Mouse (Mus musculus): ENCODE results near the gene Gm5538. TPM values are rescaled to one million over a fixed set of nuclear protein-coding genes. Genes with fewer than 3 reads are reported as not detected.

Gene Gm5538
- polyA plus RNA-seq (2012; rRNA removed) (not detected in 2 replicates), polyA plus RNA-seq (2014; fragmentation: Nextera tagmentation; extraction: Ambion mirVana) (not detected in 2 replicates)

- no peak within 1 kb of the TSS for H3K9ac ChIP-seq (ENCODE audit: low read depth, low read length, severe bottlenecking)
- H3K9me3 ChIP-seq (ENCODE audit: control insufficient read depth, low read length) = no peaks in the 10 kb centered on the region
- 83% methylated on average over 2 of the region's 2 CpGs for WGBS
- H3K4me1 ChIP-seq (ENCODE audit: control insufficient read depth, insufficient read depth, low read length) = no peaks in the 10 kb centered on the region
- no peak for TF ChIP-seq POLR2A (IDR thresholded peaks at IDR 0.05; ENCODE audit: borderline replicate concordance, extremely low read depth, insufficient read depth, insufficient read length)
- ATAC-seq (ENCODE audit: low FRiP score, low read depth) (no peak), DNase-seq (ENCODE audit: low spot score) (no peak)
- H3K36me3 ChIP-seq (ENCODE audit: control insufficient read depth, insufficient read depth, low read length) = no peaks in the 10 kb centered on the region
- H3K27ac ChIP-seq (replicated peaks; ENCODE audit: low read depth, low read length) = no peak within 1 kb of the TSS
- no peaks in the 10 kb centered on the region for H3K27me3 ChIP-seq (ENCODE audit: control insufficient read depth, insufficient read depth, low read length)
- H3K4me2 ChIP-seq (replicated peaks; ENCODE audit: low read depth, low read length, severe bottlenecking) = no peak within 1 kb of the TSS
- no peak within 1 kb of the TSS for H3K4me3 ChIP-seq (replicated peaks; ENCODE audit: low read length)
Measured at GRCm38 (mm10) chr3:59729490-59729889, at the start of gene Gm5538. Gene Gm5538, plus strand, starts transcription at chr3:59729790.

GRCm38 (mm10) chr3:59697391-59697790 is 32.2 kb upstream of the Gm5538 start:
- no peaks in the 10 kb centered on the region for H3K9me3 ChIP-seq (ENCODE audit: control insufficient read depth, low read length)
- no peak overlapping the region for H3K4me2 ChIP-seq (replicated peaks; ENCODE audit: low read depth, low read length, severe bottlenecking)
- TF ChIP-seq POLR2A (IDR thresholded peaks at IDR 0.05; ENCODE audit: borderline replicate concordance, extremely low read depth, insufficient read depth, insufficient read length) = no peak
- 86% methylated on average over 3 of the region's 3 CpGs for WGBS
- no peak overlapping the region for H3K27ac ChIP-seq (replicated peaks; ENCODE audit: low read depth, low read length)
- H3K36me3 ChIP-seq (ENCODE audit: control insufficient read depth, insufficient read depth, low read length) = no peaks in the 10 kb centered on the region
- H3K4me1 ChIP-seq (ENCODE audit: control insufficient read depth, insufficient read depth, low read length) = no peaks in the 10 kb centered on the region
- no peak for DNase-seq (ENCODE audit: low spot score)
- H3K27me3 ChIP-seq (ENCODE audit: control insufficient read depth, insufficient read depth, low read length) = no peaks in the 10 kb centered on the region
- no peak overlapping the region for H3K9ac ChIP-seq (ENCODE audit: low read depth, low read length, severe bottlenecking)
- ATAC-seq (ENCODE audit: low FRiP score, low read depth) = no peak
- no peak overlapping the region for H3K4me3 ChIP-seq (replicated peaks; ENCODE audit: low read length)

GRCm38 (mm10) chr3:59702614-59703110 is 26.9 kb upstream of the Gm5538 start:
- DNase-seq (ENCODE audit: low spot score) = no peak
- H3K4me1 ChIP-seq (ENCODE audit: control insufficient read depth, insufficient read depth, low read length) = no peaks in the 10 kb centered on the region
- H3K36me3 ChIP-seq (ENCODE audit: control insufficient read depth, insufficient read depth, low read length) = no peaks in the 10 kb centered on the region
- H3K9ac ChIP-seq (ENCODE audit: low read depth, low read length, severe bottlenecking) = no peak overlapping the region
- TF ChIP-seq POLR2A (IDR thresholded peaks at IDR 0.05; ENCODE audit: borderline replicate concordance, extremely low read depth, insufficient read depth, insufficient read length) = no peak
- no peaks in the 10 kb centered on the region for H3K9me3 ChIP-seq (ENCODE audit: control insufficient read depth, low read length)
- H3K4me3 ChIP-seq (replicated peaks; ENCODE audit: low read length) = no peak overlapping the region
- no peaks in the 10 kb centered on the region for H3K27me3 ChIP-seq (ENCODE audit: control insufficient read depth, insufficient read depth, low read length)
- no peak overlapping the region for H3K27ac ChIP-seq (replicated peaks; ENCODE audit: low read depth, low read length)
- WGBS = 100% methylated on average over 1 of the region's 1 CpGs
- H3K4me2 ChIP-seq (replicated peaks; ENCODE audit: low read depth, low read length, severe bottlenecking) = no peak overlapping the region
- ATAC-seq (ENCODE audit: low FRiP score, low read depth) = no peak

GRCm38 (mm10) chr3:59739866-59740265 is 10.3 kb downstream of the Gm5538 start:
- ATAC-seq (ENCODE audit: low FRiP score, low read depth) = no peak
- WGBS = 88% methylated on average over 1 of the region's 1 CpGs
- no peak for DNase-seq (ENCODE audit: low spot score)

GRCm38 (mm10) chr3:59744181-59744580 is 14.6 kb downstream of the Gm5538 start:
- H3K9ac ChIP-seq (ENCODE audit: low read depth, low read length, severe bottlenecking) = no peak overlapping the region
- WGBS = 14% methylated on average over 2 of the region's 2 CpGs
- no peaks in the 10 kb centered on the region for H3K4me1 ChIP-seq (ENCODE audit: control insufficient read depth, insufficient read depth, low read length)
- DNase-seq (ENCODE audit: low spot score) = peak; percentile 33
- no peaks in the 10 kb centered on the region for H3K27me3 ChIP-seq (ENCODE audit: control insufficient read depth, insufficient read depth, low read length)
- H3K9me3 ChIP-seq (ENCODE audit: control insufficient read depth, low read length) = no peaks in the 10 kb centered on the region
- no peak overlapping the region for H3K4me3 ChIP-seq (replicated peaks; ENCODE audit: low read length)
- no peaks in the 10 kb centered on the region for H3K36me3 ChIP-seq (ENCODE audit: control insufficient read depth, insufficient read depth, low read length)
- no peak for ATAC-seq (ENCODE audit: low FRiP score, low read depth)
- no peak for TF ChIP-seq POLR2A (IDR thresholded peaks at IDR 0.05; ENCODE audit: borderline replicate concordance, extremely low read depth, insufficient read depth, insufficient read length)
- H3K27ac ChIP-seq (replicated peaks; ENCODE audit: low read depth, low read length) = no peak overlapping the region
- H3K4me2 ChIP-seq (replicated peaks; ENCODE audit: low read depth, low read length, severe bottlenecking) = no peak overlapping the region

More at GRCm38 (mm10) chr3:59739866-59740265, 10.3 kb downstream of the Gm5538 start:
- no peaks in the 10 kb centered on the region for H3K4me1 ChIP-seq (ENCODE audit: control insufficient read depth, insufficient read depth, low read length)
- H3K9ac ChIP-seq (ENCODE audit: low read depth, low read length, severe bottlenecking) = no peak overlapping the region
- no peak overlapping the region for H3K27ac ChIP-seq (replicated peaks; ENCODE audit: low read depth, low read length)
- no peaks in the 10 kb centered on the region for H3K27me3 ChIP-seq (ENCODE audit: control insufficient read depth, insufficient read depth, low read length)
- no peak overlapping the region for H3K4me2 ChIP-seq (replicated peaks; ENCODE audit: low read depth, low read length, severe bottlenecking)
- H3K9me3 ChIP-seq (ENCODE audit: control insufficient read depth, low read length) = no peaks in the 10 kb centered on the region
- TF ChIP-seq POLR2A (IDR thresholded peaks at IDR 0.05; ENCODE audit: borderline replicate concordance, extremely low read depth, insufficient read depth, insufficient read length) = no peak
- H3K4me3 ChIP-seq (replicated peaks; ENCODE audit: low read length) = no peak overlapping the region
- no peaks in the 10 kb centered on the region for H3K36me3 ChIP-seq (ENCODE audit: control insufficient read depth, insufficient read depth, low read length)

Other genes with a start within 250 kb of the Gm5538 start
- not detected in 2 replicates for gene Gm8298, start 131.3 kb downstream of the Gm5538 start, polyA plus RNA-seq (2012; rRNA removed)
- gene Gm8298, start 131.3 kb downstream of the Gm5538 start, polyA plus RNA-seq (2014; fragmentation: Nextera tagmentation; extraction: Ambion mirVana) = not detected in 2 replicates
- gene C130079G13Rik, start 195.4 kb downstream of the Gm5538 start, polyA plus RNA-seq (2012; rRNA removed) = 0.36 and 0.60 TPM in 2 replicates
- 0.90 and 0.98 TPM in 2 replicates for gene C130079G13Rik, start 195.4 kb downstream of the Gm5538 start, polyA plus RNA-seq (2014; fragmentation: Nextera tagmentation; extraction: Ambion mirVana)